In genomic region chr3:65358841-65359240, GRCm38 (mm10) we compare ENCODE assay signal across 20 mouse cellular contexts. TPM values are rescaled to one million over a fixed set of nuclear protein-coding genes. Genes with fewer than 3 reads are reported as not detected.
A peak's percentile ranks its signal among the peaks of the same experiment; 100 is the strongest.
DNase-seq lines count a peak whose midpoint lies in the region; TF ChIP-seq lines count a peak whose summit lies in the region.
"Had no signal": no experiment of that assay in that cellular context is flagged by ENCODE, and none has a peak within 500 bp of the region (broad histone marks: within the 10 kb centered on the region; RNA-seq: fewer than 3 reads in every experiment).

No protein-coding gene starts in this region.

- peaks cover 42% of the 10 kb centered on the region for H3K4me1 ChIP-seq in heart, embryonic 10.5 days
- H3K4me1 ChIP-seq in testis, adult 2 months (ENCODE audit: control insufficient read depth, insufficient read depth, low read length) = no peaks in the 10 kb centered on the region; the same call in 1 of the 2 replicates
- H3K4me1 ChIP-seq: embryonic facial prominence, embryonic 12.5 days; forebrain, embryonic 15.5 days had no signal

- 76% methylated on average over 2 of the region's 2 CpGs for WGBS in heart, embryonic 10.5 days

- no peak for TF ChIP-seq CTCF in gastrocnemius, adult 2 months (IDR thresholded peaks at IDR 0.05)
- no peak for TF ChIP-seq CTCF in testis, adult 2 months (IDR thresholded peaks at IDR 0.05; ENCODE audit: control insufficient read depth, insufficient read depth, insufficient replicate concordance, low read depth, low read length)

- no peak for DNase-seq in gastrocnemius, adult 2 months
- DNase-seq in gastrocnemius, postnatal 36 days = no peak
- no peak for DNase-seq in heart, embryonic 10.5 days (ENCODE audit: low spot score)
- DNase-seq in heart, adult 9 months (ENCODE audit: low spot score in 2 of 2) = no peak
- DNase-seq in testis, postnatal 14 days (ENCODE audit: low spot score) = no peak
- no peak for DNase-seq in thymus, postnatal 36 days
- DNase-seq: adrenal gland, adult 8-10 months; B cell, adult 2 months; cerebellum, adult 11-12 months; cerebellum, adult 2 months; cerebellum, adult 9-10 months; cerebellum, postnatal 10 days; cerebellum, postnatal 25 days had no signal

- H3K4me3 ChIP-seq in gastrocnemius, adult 2 months = no peak overlapping the region
- H3K4me3 ChIP-seq in heart, embryonic 10.5 days = no peak overlapping the region
- no peak overlapping the region for H3K4me3 ChIP-seq in testis, adult 2 months (ENCODE audit: control insufficient read depth, low read depth, low read length)
- H3K4me3 ChIP-seq: embryonic facial prominence, embryonic 10.5 days; embryonic facial prominence, embryonic 12.5 days; forebrain, embryonic 13.5 days; forebrain, embryonic 15.5 days had no signal

- H3K27me3 ChIP-seq in heart, embryonic 10.5 days (ENCODE audit: insufficient read depth, poor library complexity, severe bottlenecking) = no peaks in the 10 kb centered on the region
- no peaks in the 10 kb centered on the region for H3K27me3 ChIP-seq in testis, adult 2 months (ENCODE audit: control insufficient read depth, insufficient read depth, low read length)
- H3K27me3 ChIP-seq: CH12.LX; embryonic facial prominence, embryonic 12.5 days; forebrain, embryonic 13.5 days; forebrain, embryonic 15.5 days had no signal

- H3K36me3 ChIP-seq in heart, embryonic 10.5 days = no peaks in the 10 kb centered on the region
- no peaks in the 10 kb centered on the region for H3K36me3 ChIP-seq in testis, adult 2 months (ENCODE audit: control insufficient read depth, insufficient read depth, low read length)
- H3K36me3 ChIP-seq: forebrain, embryonic 15.5 days had no signal

- peak overlapping the region; percentile 50 for H3K27ac ChIP-seq in gastrocnemius, adult 2 months
- H3K27ac ChIP-seq in heart, embryonic 10.5 days = peak overlapping the region; percentile 70; the same call in 1 of the 2 replicates
- H3K27ac ChIP-seq in testis, adult 2 months (ENCODE audit: control insufficient read depth, insufficient read depth, low read depth, low read length) = peak overlapping the region; percentile 14; the same call in 1 of the 2 replicates
- H3K27ac ChIP-seq: embryonic facial prominence, embryonic 10.5 days; embryonic facial prominence, embryonic 12.5 days; forebrain, embryonic 13.5 days; forebrain, embryonic 15.5 days had no signal

- TF ChIP-seq POLR2A in testis, adult 2 months (IDR thresholded peaks at IDR 0.05; ENCODE audit: control insufficient read depth, low read depth, low read length) = no peak

- H3K9me3 ChIP-seq in heart, embryonic 10.5 days = no peaks in the 10 kb centered on the region
- H3K9me3 ChIP-seq: embryonic facial prominence, embryonic 10.5 days; embryonic facial prominence, embryonic 12.5 days; forebrain, embryonic 13.5 days; forebrain, embryonic 15.5 days; G1E had no signal

- intact Hi-C loops in gastrocnemius, adult 2 months (cut with DNase I) = loop anchor here (10.0 kb wide), 2 partner anchors 374 to 576 kb away; no protein-coding TSS in a partner anchor
- intact Hi-C loops in gastrocnemius, postnatal 36 days (cut with DNase I) = loop anchor here (10.0 kb wide), 1 partner anchor 374 kb away; no protein-coding TSS in a partner anchor

RNA-seq across cellular contexts. Expression of gene Ssr3, which starts 33.6 kb away (rescaled TPM):
- 100 to 1,000 TPM; 135 to 154 TPM for total RNA-seq in gastrocnemius, adult 2 months (2021)
- total RNA-seq in gastrocnemius, postnatal 36 days (2021) = 100 to 1,000 TPM; 125 to 145 TPM
- 243 and 263 TPM in 2 replicates for polyA plus RNA-seq in heart, embryonic 10.5 days (2016; fragmentation: Nextera tagmentation; extraction: Ambion mirVana)
- 14.4 and 19.1 TPM in 2 replicates for polyA plus RNA-seq in testis, adult 2 months (2012; rRNA removed)

Comparison
In these comparisons a context has a peak if more than half of its experiments do, and no peak if none do; other contexts are left out.
1. H3K27ac ChIP-seq: peak in every context shown above with its lines; median percentile 70 in heart, embryonic 10.5 days; 50 in gastrocnemius, adult 2 months; 14 in testis, adult 2 months.